Mouse (Mus musculus): Measurements from ENCODE around the gene Olfr839-ps1. TPM values are rescaled to one million over a fixed set of nuclear protein-coding genes. Genes with fewer than 3 reads are reported as not detected.

The Olfr839-ps1 gene
- polyA plus RNA-seq (2012; ENCODE audit: low replicate concordance), result not detected in 2 replicates

GRCm38 (mm10) chr9:19177212-19177611, at the start of gene Olfr839-ps1:
Gene Olfr839-ps1, minus strand, starts transcription at chr9:19177312.

DNA sequence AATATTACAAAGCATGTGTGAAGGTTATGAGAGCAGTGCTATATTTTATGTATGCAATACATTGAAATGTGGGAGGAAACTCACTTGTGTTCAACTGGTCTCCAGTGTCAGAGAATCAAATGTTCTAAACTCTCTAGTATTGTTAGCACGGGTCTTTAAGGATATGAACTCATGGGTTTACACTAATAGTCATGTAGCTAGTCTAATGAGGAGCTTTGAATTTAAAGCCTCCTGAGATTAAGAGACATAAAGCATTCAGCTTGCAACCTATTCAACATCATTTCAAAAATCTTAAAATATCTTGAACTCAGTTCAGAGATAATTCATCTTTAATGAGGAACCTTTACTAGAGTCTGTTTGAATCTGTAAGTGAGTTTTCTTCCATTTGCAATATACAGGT, 41.1 kb downstream of the Olfr839-ps1 start, which contains the start of gene Olfr837:
TSS of gene Olfr837 (plus strand) at position 301 of the 400 bp plus-strand sequence.

GRCm38 (mm10) chr9:19120082-19120481, 57.0 kb downstream of the Olfr839-ps1 start, which contains the start of gene Olfr836:
Gene Olfr836, plus strand, starts transcription at chr9:19120382.

Other genes with a start within 250 kb of the Olfr839-ps1 start
- not detected in 2 replicates for gene Olfr832, start 240.2 kb downstream of the Olfr839-ps1 start, polyA plus RNA-seq (2012; ENCODE audit: low replicate concordance)
- not detected in 2 replicates for gene Olfr834, start 189.3 kb downstream of the Olfr839-ps1 start, polyA plus RNA-seq (2012; ENCODE audit: low replicate concordance)
- gene Olfr835, start 144.6 kb downstream of the Olfr839-ps1 start, polyA plus RNA-seq (2012; ENCODE audit: low replicate concordance), result not detected in 2 replicates
- gene Olfr836, start 56.9 kb downstream of the Olfr839-ps1 start, polyA plus RNA-seq (2012; ENCODE audit: low replicate concordance), result not detected in 2 replicates
- not detected in 2 replicates for gene Olfr837, start 41.0 kb downstream of the Olfr839-ps1 start, polyA plus RNA-seq (2012; ENCODE audit: low replicate concordance)
- not detected in 2 replicates for gene Olfr843, start 74.7 kb upstream of the Olfr839-ps1 start, polyA plus RNA-seq (2012; ENCODE audit: low replicate concordance)
- not detected in 2 replicates for gene Olfr844, start 139.0 kb upstream of the Olfr839-ps1 start, polyA plus RNA-seq (2012; ENCODE audit: low replicate concordance)
- 0.20 TPM in 1 of 2 replicates, not detected in the other for gene Olfr845, start 159.1 kb upstream of the Olfr839-ps1 start, polyA plus RNA-seq (2012; ENCODE audit: low replicate concordance)
- not detected in 2 replicates for gene Olfr846, start 186.7 kb upstream of the Olfr839-ps1 start, polyA plus RNA-seq (2012; ENCODE audit: low replicate concordance)
- not detected in 2 replicates for gene Olfr847, start 201.4 kb upstream of the Olfr839-ps1 start, polyA plus RNA-seq (2012; ENCODE audit: low replicate concordance)

All from hematopoietic multipotent progenitor cell, adult 10-12 weeks (in vitro differentiated cells).